Mouse (Mus musculus) spleen, adult 2 months (tissue): Measurements from ENCODE around the gene Tbl3.

Source experiments
- CTCF ChIP-seq: fragments of 200-500 bp; IDR thresholded peaks from 2 replicates; pipeline ENCODE4 v1.5.1; 2011; ENCODE audit warnings: mild to moderate bottlenecking, inconsistent platforms; ENCODE audit not compliant: insufficient read depth, insufficient read length, insufficient replicate concordance; ENCODE audit errors: extremely low read depth
- POLR2A ChIP-seq: fragments of 200-500 bp; IDR thresholded peaks from 2 replicates; pipeline ENCODE4 v1.6.1; 2011; ENCODE audit warnings: low read depth, low read length, inconsistent platforms

DNA sequence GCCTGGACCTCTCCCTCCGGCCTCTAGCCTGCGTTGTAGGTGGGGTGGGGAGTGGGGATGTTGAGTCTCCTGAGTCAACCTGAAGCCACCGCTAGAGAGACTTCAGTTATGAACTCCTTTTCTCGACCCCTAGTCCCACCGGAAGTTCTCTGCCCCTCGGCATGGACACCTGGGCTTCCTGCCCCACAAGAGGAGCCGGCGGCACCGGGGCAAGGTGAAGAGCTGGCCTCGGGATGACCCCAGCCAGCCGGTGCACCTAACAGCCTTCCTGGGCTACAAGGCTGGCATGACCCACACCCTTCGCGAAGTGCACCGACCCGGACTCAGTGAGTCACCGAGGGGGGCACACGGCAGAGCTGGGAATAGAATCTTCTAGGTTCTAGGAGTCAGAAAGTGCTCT, 20.7 kb upstream of the Tbl3 start:
- no peak for TF ChIP-seq POLR2A
- TF ChIP-seq CTCF: no peak
